Mouse (Mus musculus) limb, embryonic 12.5 days (tissue): ENCODE measurements around the gene Sass6. TPM values are rescaled to one million over a fixed set of nuclear protein-coding genes. Genes with fewer than 3 reads are reported as not detected.
"Not testable (repeated sequence)": the region's sequence is repeated elsewhere in the genome, so short reads cannot be mapped to it uniquely, and the experiment has no call there.

Experiments used
- ATAC-seq: fragments of 200-750 bp; cut with Nextera tagmentation; 2 replicates; pipeline ENCODE4 v1.8.0; 2017; ENCODE audit warnings: low read depth, moderate TSS enrichment; ENCODE audit not compliant: insufficient number of reproducible peaks, insufficient read depth, low FRiP score, low TSS enrichment
- H3K27ac ChIP-seq: fragments of 300-500 bp; sonication (generic); 2 replicates; pipeline ENCODE4 v1.5.1; 2016; ENCODE audit warnings: mild to moderate bottlenecking, moderate library complexity
- H3K27me3 ChIP-seq: fragments of 300-500 bp; sonication (generic); 2 replicates; pipeline ENCODE4 v1.6.1; 2016; ENCODE audit warnings: mild to moderate bottlenecking, moderate library complexity
- H3K36me3 ChIP-seq: fragments of 300-500 bp; sonication (generic); 2 replicates; pipeline ENCODE4 v1.6.1; 2016; ENCODE audit warnings: mild to moderate bottlenecking, moderate library complexity
- H3K4me1 ChIP-seq: fragments of 300-500 bp; sonication (generic); replicated peaks from 2 replicates; pipeline ENCODE4 v1.6.1; 2016
- H3K4me2 ChIP-seq: fragments of 300-500 bp; sonication (generic); 2 replicates; pipeline ENCODE4 v1.6.1; 2016; ENCODE audit warnings: mild to moderate bottlenecking, moderate library complexity
- H3K4me3 ChIP-seq: fragments of 300-500 bp; sonication (generic); replicated peaks from 2 replicates; pipeline ENCODE4 v1.5.1; 2016; ENCODE audit warnings: mild to moderate bottlenecking
- H3K9ac ChIP-seq: fragments of 300-500 bp; sonication (generic); replicated peaks from 2 replicates; pipeline ENCODE4 v1.6.1; 2016; ENCODE audit warnings: mild to moderate bottlenecking, moderate library complexity
- H3K9me3 ChIP-seq: fragments of 300-500 bp; sonication (generic); 2 replicates; pipeline ENCODE4 v1.6.1; 2016; ENCODE audit warnings: mild to moderate bottlenecking, moderate library complexity
- WGBS: fragments of 180-500 bp; shearing (Covaris S2); methylation state at CpG from one replicate; pipeline ENCODE4 v1.1.7; 2016; 5-methylcytosine and 5-hydroxymethylcytosine counted together
- polyA plus RNA-seq: library from polyadenylated mRNA; unstranded; fragments of >200 nt; fragmentation: Nextera tagmentation; extraction: Ambion mirVana; gene quantifications from 2 replicates; pipeline ENCODE4 v1.2.1, GENCODE M21; 2016

Sass6 gene
- polyA plus RNA-seq, 1 experiment from 2014 or later: 35.2 TPM

DNA sequence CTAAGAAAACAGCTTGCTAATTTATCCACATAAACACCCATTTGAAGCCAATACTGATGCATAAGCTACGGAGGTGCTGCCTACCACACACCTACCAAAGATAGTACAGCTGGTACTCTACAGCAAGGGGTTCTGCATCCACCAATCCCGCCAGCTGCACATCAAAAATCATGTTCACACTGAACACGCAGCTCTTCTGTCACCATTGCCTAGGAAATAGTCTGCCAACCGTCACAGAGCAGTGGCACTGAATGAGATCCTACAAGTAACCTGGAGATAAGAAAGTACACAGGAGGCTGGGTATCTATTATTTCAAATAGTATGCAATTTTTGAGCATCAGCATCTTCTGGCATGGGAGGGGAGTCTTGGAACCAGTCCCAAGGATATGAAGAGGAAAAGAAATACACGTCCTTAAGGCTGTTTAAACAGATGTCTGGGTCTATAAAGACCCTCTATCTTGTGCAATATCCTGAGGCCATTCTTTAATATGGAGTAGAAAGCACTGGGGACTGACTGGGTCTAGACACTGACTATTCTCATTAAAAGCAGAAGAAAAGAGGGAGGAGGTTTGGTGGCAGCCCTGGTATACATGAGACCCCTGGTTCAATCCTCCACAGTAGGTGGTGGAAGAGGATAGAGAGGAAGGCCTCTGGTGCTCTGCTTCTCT lies 58.6 kb downstream of the Sass6 start:
- H3K27ac ChIP-seq: no peak overlapping the region
- H3K9me3 ChIP-seq: no peaks in the 10 kb centered on the region
- H3K4me2 ChIP-seq: no peak overlapping the region
- H3K9ac ChIP-seq: no peak overlapping the region
- ATAC-seq: no peak
- H3K4me1 ChIP-seq: peaks cover 5% of the 10 kb centered on the region; the same call in 1 of the 2 replicates
- no peak overlapping the region for H3K4me3 ChIP-seq
- peaks cover 22% of the 10 kb centered on the region for H3K36me3 ChIP-seq
- WGBS: 82% methylated on average over 5 of the region's 5 CpGs
- H3K27me3 ChIP-seq: no peaks in the 10 kb centered on the region

DNA sequence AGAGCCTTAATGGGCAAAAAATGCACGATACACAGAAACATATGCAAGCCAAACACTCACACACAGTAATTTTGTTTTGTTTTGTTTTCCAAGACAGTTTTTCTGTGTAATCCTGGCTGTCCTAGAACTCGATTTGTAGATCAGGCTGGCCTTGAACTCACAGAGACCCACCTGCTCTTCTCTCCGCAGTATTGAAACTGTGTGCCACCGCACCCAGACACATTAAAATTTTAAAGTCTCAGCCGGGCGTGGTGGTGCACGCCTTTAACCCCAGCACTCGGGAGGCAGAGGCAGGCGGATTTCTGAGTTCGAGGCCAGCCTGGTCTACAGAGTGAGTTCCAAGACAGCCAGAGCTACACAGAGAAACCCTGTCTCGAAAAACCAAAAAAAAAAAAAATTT lies 59.3 kb downstream of the Sass6 start:
- H3K9ac ChIP-seq, H3K4me2 ChIP-seq, H3K27ac ChIP-seq, H3K4me1 ChIP-seq, ATAC-seq, H3K9me3 ChIP-seq, H3K27me3 ChIP-seq, H3K4me3 ChIP-seq: not testable (repeated sequence)
- WGBS: 93% methylated on average over 11 of the region's 11 CpGs
- H3K36me3 ChIP-seq: peaks cover 16% of the 10 kb centered on the region

DNA sequence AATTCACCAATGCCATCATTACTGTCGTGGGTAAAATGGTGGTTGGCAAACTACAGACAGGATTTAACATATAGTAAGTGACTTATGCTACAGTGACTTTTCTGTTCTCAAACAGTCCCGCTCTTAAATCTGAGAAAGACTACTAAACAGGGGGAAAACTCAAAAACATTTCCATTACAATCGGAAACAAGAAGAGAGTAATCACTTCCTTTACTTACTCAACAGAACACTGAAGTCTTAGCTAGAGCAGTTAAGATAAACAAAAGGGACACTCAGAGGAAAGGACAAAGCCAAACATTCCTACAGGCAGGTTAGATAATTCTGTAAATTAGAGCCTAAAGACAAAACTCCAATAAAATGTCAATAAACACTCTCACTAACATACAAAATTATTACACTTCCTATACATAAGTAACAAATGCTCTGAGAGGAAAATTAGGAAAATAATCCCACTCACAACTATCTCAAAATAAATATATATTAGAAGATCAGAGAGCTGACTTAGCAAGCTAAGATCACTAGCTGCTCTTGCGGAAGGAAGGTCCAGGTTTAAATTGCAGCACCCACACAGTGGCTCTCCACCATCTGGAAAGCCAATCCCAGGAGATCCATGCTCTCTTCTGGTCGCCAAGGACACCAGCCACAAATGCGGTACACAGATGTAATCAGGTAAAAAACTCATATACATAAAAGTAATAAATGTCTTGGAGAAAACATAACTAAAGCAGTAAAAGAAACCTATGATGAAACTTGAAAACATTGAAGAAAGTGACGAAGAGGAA lies 61.6 kb downstream of the Sass6 start:
- Histone ChIP-seq H3K27me3 (no peaks in the 10 kb centered on the region), H3K27ac (no peak overlapping the region), H3K4me3 (no peak overlapping the region), H3K9ac (no peak overlapping the region), H3K9me3 (no peaks in the 10 kb centered on the region), H3K4me2 (no peak overlapping the region), H3K36me3 (no peaks in the 10 kb centered on the region), H3K4me1 (peaks cover 17% of the 10 kb centered on the region)
- ATAC-seq: no peak
- WGBS: 84% methylated on average over 7 of the region's 7 CpGs

DNA sequence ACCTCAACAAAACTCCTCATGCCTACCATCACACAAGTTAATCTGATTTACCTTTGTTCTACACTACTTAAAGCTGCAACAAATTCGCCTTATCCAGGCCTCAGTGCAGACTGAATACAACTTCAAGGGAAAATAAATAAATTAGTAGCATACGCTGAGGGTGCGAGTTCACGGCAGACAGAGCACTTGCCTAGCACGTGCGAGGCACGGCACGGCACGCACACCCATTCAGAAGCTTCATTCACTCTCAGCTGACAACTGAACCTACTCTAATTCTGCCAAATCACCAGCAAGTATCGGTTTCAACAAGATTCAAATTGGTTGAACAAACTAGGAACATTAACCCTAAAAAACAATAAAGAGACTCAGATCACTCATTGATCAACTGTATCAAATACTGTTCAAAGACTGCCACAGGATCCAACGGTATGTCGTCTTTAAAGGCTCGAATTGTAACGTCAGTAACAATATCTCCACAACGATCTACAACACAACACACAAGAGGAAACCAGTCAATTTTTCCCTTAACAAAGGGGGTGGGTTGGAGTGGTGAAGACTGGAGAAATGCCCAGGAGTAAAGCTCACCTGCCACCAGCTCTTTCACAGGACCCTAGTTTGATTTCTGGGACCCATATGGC lies 64.3 kb downstream of the Sass6 start:
- H3K27me3 ChIP-seq: no peaks in the 10 kb centered on the region
- no peak for ATAC-seq
- H3K9me3 ChIP-seq: no peaks in the 10 kb centered on the region
- H3K4me1 ChIP-seq: peaks cover 12% of the 10 kb centered on the region
- H3K36me3 ChIP-seq: no peaks in the 10 kb centered on the region
- no peak overlapping the region for H3K4me2 ChIP-seq
- 68% methylated on average over 15 of the region's 15 CpGs for WGBS
- no peak overlapping the region for H3K27ac ChIP-seq
- no peak overlapping the region for H3K9ac ChIP-seq
- H3K4me3 ChIP-seq: no peak overlapping the region

DNA sequence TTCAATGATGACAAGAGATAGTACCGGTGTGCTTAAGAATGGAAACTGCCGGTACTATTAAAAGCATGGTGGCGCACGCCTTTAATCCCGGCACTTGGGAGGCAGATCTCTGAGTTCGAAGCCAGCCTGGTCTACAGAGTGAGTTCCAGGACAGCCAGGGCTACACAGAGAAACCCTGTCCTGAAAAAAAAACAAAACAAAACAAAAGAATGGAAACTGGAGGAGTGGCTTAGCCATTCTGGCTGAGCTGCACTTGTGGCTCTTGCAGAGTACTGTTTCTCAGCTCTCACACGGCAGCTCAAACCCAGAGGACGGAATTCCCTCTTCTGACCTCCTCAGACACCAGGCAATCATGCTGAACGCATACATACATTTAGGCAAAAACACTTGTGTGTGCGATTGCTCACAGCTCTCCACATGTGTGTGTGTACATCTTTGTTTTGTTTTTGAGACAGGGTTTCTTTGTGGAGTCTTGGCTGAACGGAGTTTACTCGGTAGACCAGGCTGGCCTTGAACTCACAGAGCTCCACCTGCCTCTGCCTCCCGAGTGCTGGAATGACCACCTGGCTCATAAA lies 65.2 kb downstream of the Sass6 start:
- H3K27me3 ChIP-seq: no peaks in the 10 kb centered on the region
- H3K9ac ChIP-seq: no peak overlapping the region
- H3K4me3 ChIP-seq: no peak overlapping the region
- 89% methylated on average over 13 of the region's 13 CpGs for WGBS
- H3K36me3 ChIP-seq: no peaks in the 10 kb centered on the region
- H3K27ac ChIP-seq: no peak overlapping the region
- no peaks in the 10 kb centered on the region for H3K9me3 ChIP-seq
- H3K4me1 ChIP-seq: peaks cover 12% of the 10 kb centered on the region
- ATAC-seq: no peak
- no peak overlapping the region for H3K4me2 ChIP-seq

DNA sequence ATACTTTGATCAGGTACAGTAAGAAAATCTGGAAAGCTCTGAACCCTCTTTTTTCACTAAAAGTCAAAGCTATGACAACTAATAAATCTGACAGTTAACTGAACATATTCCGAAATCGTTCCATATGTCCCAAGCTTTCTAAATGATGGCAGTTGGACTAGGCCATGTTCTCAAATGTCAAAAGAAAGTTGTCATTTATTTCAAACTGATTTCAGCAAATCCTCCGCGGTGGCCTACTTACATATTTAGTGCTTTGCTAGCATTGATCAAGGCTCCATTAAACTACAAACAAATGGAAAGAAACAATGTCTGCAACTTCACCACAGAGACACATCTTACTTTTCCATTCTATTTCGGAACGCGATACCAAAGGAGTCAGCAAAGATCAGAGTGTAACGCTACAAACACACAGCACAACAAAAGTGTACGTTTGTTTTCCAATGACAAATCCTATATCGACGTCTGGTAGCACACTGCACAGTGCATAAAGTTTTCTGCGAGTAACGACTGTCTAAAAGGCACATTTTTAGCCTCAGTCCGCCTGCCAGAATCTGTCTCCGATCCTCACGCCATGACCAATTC lies 66.6 kb downstream of the Sass6 start:
- Histone ChIP-seq H3K27ac (peak overlapping the region; percentile 97), H3K36me3 (no peaks in the 10 kb centered on the region), H3K4me2 (peak overlapping the region; percentile 69), H3K4me1 (peaks cover 12% of the 10 kb centered on the region), H3K9ac (peak overlapping the region; percentile 99), H3K27me3 (no peaks in the 10 kb centered on the region), H3K9me3 (no peaks in the 10 kb centered on the region), H3K4me3 (peak overlapping the region; percentile 99)
- WGBS: 4% methylated on average over 16 of the region's 16 CpGs
- no peak for ATAC-seq

DNA sequence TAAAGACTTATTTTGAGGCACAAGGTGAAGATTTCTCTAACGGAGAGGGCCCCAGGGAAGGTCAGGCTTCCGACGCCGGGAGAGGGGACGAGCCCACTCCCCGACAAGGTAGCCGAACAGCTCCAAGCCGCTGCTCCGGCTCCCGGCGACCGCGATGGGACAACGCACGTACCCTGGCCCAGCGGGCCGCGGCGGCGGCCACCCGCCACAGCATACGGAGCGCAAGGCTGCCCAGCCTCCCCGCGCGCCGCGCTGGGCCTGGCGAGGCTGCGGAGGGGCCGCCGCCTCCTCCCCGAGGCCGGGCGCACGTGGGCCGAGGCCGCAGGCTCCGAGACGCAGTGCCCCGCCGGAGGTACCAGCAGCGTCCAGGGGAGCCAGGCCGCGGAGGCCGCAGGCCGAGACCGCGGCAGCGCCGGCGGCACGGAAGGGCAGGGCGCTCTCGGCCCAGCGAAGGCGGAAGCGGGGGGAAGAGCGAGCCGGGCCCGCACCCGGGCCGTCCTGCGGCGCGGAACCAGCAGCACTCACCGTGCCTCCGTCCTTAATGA lies 67.2 kb downstream of the Sass6 start:
- under 1% methylated on average over 68 of the region's 68 CpGs for WGBS

DNA sequence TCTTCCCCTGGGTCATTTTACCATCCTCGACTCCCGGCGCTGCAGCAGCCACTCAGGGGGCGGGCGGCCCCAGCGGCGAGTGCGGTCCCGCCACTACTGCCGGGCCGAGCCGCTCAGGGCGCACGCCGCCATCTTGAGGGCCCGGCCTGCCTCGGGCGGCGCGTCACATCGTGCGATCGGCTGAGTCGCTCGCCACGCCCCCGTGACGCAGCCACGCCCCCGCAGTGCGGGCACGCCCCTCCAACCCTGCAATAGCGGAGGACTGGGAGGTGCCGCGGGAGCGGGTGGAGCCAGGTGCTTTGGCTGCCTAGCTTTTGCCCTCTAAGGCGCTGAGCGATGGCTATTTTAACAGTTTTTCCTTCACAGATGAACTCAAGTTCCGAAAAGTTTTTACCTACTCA lies 67.7 kb downstream of the Sass6 start, which contains the start of gene Mfsd14a:
Mfsd14a (minus strand) TSS at position 215 of the 401 bp plus-strand sequence.
- H3K4me1 ChIP-seq: peaks cover 12% of the 10 kb centered on the region
- peak within 1 kb of the TSS; percentile 97 for H3K27ac ChIP-seq
- no peaks in the 10 kb centered on the region for H3K27me3 ChIP-seq
- H3K4me2 ChIP-seq: peak within 1 kb of the TSS; percentile 69
- H3K36me3 ChIP-seq: no peaks in the 10 kb centered on the region
- H3K9ac ChIP-seq: peak within 1 kb of the TSS; percentile 99
- ATAC-seq: peak; percentile 99
- WGBS: 0% methylated on average over 39 of the region's 39 CpGs
- H3K4me3 ChIP-seq: peak within 1 kb of the TSS; percentile 99
- H3K9me3 ChIP-seq: no peaks in the 10 kb centered on the region

More for the DNA sequence above, 67.2 kb downstream of the Sass6 start:
- no peaks in the 10 kb centered on the region for H3K27me3 ChIP-seq
- H3K4me1 ChIP-seq: peaks cover 12% of the 10 kb centered on the region
- H3K9me3 ChIP-seq: no peaks in the 10 kb centered on the region
- H3K36me3 ChIP-seq: no peaks in the 10 kb centered on the region
- ATAC-seq: peak; percentile 87
- H3K9ac ChIP-seq: peak overlapping the region; percentile 99
- peak overlapping the region; percentile 69 for H3K4me2 ChIP-seq
- peak overlapping the region; percentile 97 for H3K27ac ChIP-seq
- peak overlapping the region; percentile 99 for H3K4me3 ChIP-seq

DNA sequence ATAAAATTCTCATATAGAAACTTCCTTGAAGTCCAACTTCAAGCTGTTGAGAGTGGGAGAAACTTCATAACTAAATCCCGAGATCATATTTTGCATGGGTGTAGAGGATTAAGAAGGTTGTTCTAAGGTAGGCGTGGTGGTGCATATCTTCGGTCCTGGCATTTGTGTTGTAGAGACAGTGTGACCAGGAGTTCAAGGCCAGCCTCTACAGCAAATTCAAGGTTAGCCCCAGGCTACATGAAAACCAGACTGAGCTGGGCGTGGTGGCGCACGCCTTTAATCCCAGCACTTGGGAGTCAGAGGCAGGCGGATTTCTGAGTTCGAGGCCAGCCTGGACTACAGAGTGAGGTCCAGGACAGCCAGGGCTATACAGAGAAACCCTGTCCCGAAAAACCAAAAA lies 69.5 kb downstream of the Sass6 start:
- not testable (repeated sequence) for H3K27me3 ChIP-seq, H3K4me1 ChIP-seq, H3K27ac ChIP-seq, ATAC-seq, H3K9ac ChIP-seq, H3K36me3 ChIP-seq, H3K4me3 ChIP-seq, H3K4me2 ChIP-seq, H3K9me3 ChIP-seq
- 91% methylated on average over 9 of the region's 9 CpGs for WGBS
